Mouse (Mus musculus): ENCODE measurements around the gene Spns1. TPM values are rescaled to one million over a fixed set of nuclear protein-coding genes. Genes with fewer than 3 reads are reported as not detected.
"Not testable (repeated sequence)": the region's sequence is repeated elsewhere in the genome, so short reads cannot be mapped to it uniquely, and the experiment has no call there.

Gene Spns1
- polyA plus RNA-seq, 1 experiment from 2014 or later: 39.5 TPM

DNA sequence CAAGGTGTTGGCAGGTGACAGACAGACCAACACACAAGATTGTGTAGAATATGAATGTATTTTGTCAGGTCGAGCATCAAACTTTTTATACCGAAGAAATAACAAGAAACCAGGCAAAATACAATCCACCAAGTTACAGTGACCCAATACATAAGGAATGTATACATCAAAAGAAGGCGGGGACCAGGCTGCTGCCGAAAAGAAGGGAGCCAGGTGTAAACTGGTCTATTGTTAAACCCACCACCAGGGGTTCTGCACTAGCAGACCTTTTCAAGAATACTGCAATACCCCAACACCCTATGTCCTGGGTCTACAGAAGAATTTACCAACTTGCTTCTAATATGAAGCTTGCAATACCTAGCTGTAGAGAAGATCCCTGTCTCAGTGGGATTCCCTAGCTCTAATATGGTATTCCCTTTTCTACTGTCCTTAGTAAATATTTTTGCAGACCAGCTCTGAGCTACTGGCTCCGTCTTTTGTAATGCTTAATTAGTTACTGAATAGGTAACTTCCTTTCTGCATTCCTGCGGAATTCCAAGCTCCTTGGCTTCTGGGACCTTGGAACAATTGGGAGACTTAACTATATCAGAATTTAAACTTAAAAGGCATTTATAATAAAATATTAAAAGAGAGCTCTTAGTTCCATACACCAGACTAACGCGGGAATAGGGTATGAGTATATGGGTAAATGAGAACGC lies 51.5 kb downstream of the Spns1 start:
- H3K27me3 ChIP-seq (ENCODE audit: control insufficient read depth, insufficient read depth, low read length); H3K4me2 ChIP-seq (replicated peaks; ENCODE audit: low read depth, low read length); ATAC-seq (ENCODE audit: insufficient number of reproducible peaks, insufficient read depth, low FRiP score, low read depth); H3K9me3 ChIP-seq (ENCODE audit: control insufficient read depth, low read depth, low read length); H3K36me3 ChIP-seq (ENCODE audit: control insufficient read depth, insufficient read depth, low read length); H3K4me3 ChIP-seq (ENCODE audit: low read depth, low read length); H3K4me1 ChIP-seq (ENCODE audit: control insufficient read depth, insufficient read depth, low read length); H3K27ac ChIP-seq (ENCODE audit: low read length); H3K9ac ChIP-seq (replicated peaks; ENCODE audit: low read depth, low read length): not testable (repeated sequence)
- 21% methylated on average over 9 of the region's 9 CpGs for WGBS

DNA sequence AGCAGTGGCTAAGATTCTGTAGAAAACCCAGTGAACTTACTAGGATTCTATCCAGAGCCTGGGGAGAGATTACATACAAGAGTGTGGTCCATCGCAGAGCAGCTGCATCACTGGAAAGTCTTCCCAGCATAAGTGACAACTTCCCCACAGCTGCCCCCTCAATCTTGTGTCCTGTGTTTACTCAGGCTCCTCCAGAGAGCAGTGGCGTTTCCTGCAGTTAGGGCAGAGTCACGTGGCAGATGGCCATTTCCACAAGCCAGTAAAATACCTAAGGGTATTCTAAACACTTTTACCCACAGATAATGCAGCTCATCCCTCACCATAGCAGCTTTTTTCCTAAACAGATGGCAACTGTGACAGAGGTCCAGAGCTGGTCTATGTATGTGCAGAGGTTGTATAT lies 52.5 kb downstream of the Spns1 start:
- no peak for ATAC-seq (ENCODE audit: insufficient number of reproducible peaks, insufficient read depth, low FRiP score, low read depth)
- no peaks in the 10 kb centered on the region for H3K36me3 ChIP-seq (ENCODE audit: control insufficient read depth, insufficient read depth, low read length)
- H3K9me3 ChIP-seq (ENCODE audit: control insufficient read depth, low read depth, low read length): no peaks in the 10 kb centered on the region
- WGBS: 12% methylated on average over 3 of the region's 3 CpGs
- H3K4me1 ChIP-seq (ENCODE audit: control insufficient read depth, insufficient read depth, low read length): no peaks in the 10 kb centered on the region
- H3K4me2 ChIP-seq (replicated peaks; ENCODE audit: low read depth, low read length): no peak overlapping the region
- no peak overlapping the region for H3K27ac ChIP-seq (ENCODE audit: low read length)
- H3K4me3 ChIP-seq (ENCODE audit: low read depth, low read length): no peak overlapping the region
- no peaks in the 10 kb centered on the region for H3K27me3 ChIP-seq (ENCODE audit: control insufficient read depth, insufficient read depth, low read length)
- no peak overlapping the region for H3K9ac ChIP-seq (replicated peaks; ENCODE audit: low read depth, low read length)

DNA sequence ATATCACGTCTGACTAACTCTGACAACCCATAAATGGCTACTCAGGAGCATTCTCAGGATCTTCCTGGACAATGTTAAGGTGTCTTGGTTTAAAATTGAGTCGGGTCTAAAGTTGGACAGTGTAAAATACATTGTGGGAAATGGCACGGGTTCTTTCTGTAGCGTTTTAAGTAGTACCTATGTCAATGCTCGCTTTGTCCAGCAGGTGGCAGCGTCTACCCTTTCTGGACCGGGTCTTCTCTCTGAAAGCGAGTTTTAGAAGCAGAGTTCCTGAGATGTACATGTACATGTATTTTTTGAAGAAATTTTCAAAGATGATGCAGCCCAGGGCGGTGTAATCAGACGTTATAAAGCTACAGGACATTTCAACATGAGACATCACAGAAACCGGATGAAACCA lies 53.5 kb downstream of the Spns1 start:
- Histone ChIP-seq H3K27ac (ENCODE audit: low read length) (no peak overlapping the region), H3K4me2 (replicated peaks; ENCODE audit: low read depth, low read length) (no peak overlapping the region), H3K36me3 (ENCODE audit: control insufficient read depth, insufficient read depth, low read length) (no peaks in the 10 kb centered on the region), H3K9me3 (ENCODE audit: control insufficient read depth, low read depth, low read length) (no peaks in the 10 kb centered on the region), H3K4me3 (ENCODE audit: low read depth, low read length) (no peak overlapping the region), H3K4me1 (ENCODE audit: control insufficient read depth, insufficient read depth, low read length) (no peaks in the 10 kb centered on the region), H3K9ac (replicated peaks; ENCODE audit: low read depth, low read length) (no peak overlapping the region), H3K27me3 (ENCODE audit: control insufficient read depth, insufficient read depth, low read length) (no peaks in the 10 kb centered on the region)
- 6% methylated on average over 11 of the region's 11 CpGs for WGBS
- ATAC-seq (ENCODE audit: insufficient number of reproducible peaks, insufficient read depth, low FRiP score, low read depth): no peak

Small RNAs within 50 kb of the gene (microRNA-seq; reads per million reads assigned to microRNA genes)
- gene Mir7058: not detected

Other genes with a start within 250 kb of the Spns1 start
- gene Xpo6, start 176.9 kb downstream of the Spns1 start, polyA plus RNA-seq (2014; fragmentation: Nextera tagmentation; extraction: Ambion mirVana): 65.9 and 73.6 TPM in 2 replicates
- 32.8 and 33.6 TPM in 2 replicates for gene Sbk1, start 104.8 kb downstream of the Spns1 start, polyA plus RNA-seq (2014; fragmentation: Nextera tagmentation; extraction: Ambion mirVana)
- 0.78 and 1.2 TPM in 2 replicates for gene Lat, start 7.9 kb downstream of the Spns1 start, polyA plus RNA-seq (2014; fragmentation: Nextera tagmentation; extraction: Ambion mirVana)
- gene Nfatc2ip, start 19.3 kb upstream of the Spns1 start, polyA plus RNA-seq (2014; fragmentation: Nextera tagmentation; extraction: Ambion mirVana): 2.6 and 3.0 TPM in 2 replicates
- gene Cd19, start 37.4 kb upstream of the Spns1 start, polyA plus RNA-seq (2014; fragmentation: Nextera tagmentation; extraction: Ambion mirVana): not detected in 2 replicates
- gene Rabep2, start 51.3 kb upstream of the Spns1 start, polyA plus RNA-seq (2014; fragmentation: Nextera tagmentation; extraction: Ambion mirVana): 28.4 and 29.7 TPM in 2 replicates
- gene Atp2a1, start 85.7 kb upstream of the Spns1 start, polyA plus RNA-seq (2014; fragmentation: Nextera tagmentation; extraction: Ambion mirVana): 0.07 TPM in 1 of 2 replicates, not detected in the other
- gene Sh2b1, start 98.0 kb upstream of the Spns1 start, polyA plus RNA-seq (2014; fragmentation: Nextera tagmentation; extraction: Ambion mirVana): 39.4 and 42.2 TPM in 2 replicates
- 134 and 144 TPM in 2 replicates for gene Tufm, start 109.9 kb upstream of the Spns1 start, polyA plus RNA-seq (2014; fragmentation: Nextera tagmentation; extraction: Ambion mirVana)
- 45.6 and 52.1 TPM in 2 replicates for gene Atxn2l, start 126.0 kb upstream of the Spns1 start, polyA plus RNA-seq (2014; fragmentation: Nextera tagmentation; extraction: Ambion mirVana)
- 163 and 172 TPM in 2 replicates for gene Eif3c, start 189.0 kb upstream of the Spns1 start, polyA plus RNA-seq (2014; fragmentation: Nextera tagmentation; extraction: Ambion mirVana)
- gene Apobr, start 207.5 kb upstream of the Spns1 start, polyA plus RNA-seq (2014; fragmentation: Nextera tagmentation; extraction: Ambion mirVana): 0.20 and 0.43 TPM in 2 replicates
- 27.2 and 30.2 TPM in 2 replicates for gene Cln3, start 208.4 kb upstream of the Spns1 start, polyA plus RNA-seq (2014; fragmentation: Nextera tagmentation; extraction: Ambion mirVana)
- not detected in 2 replicates for gene Il27, start 217.5 kb upstream of the Spns1 start, polyA plus RNA-seq (2014; fragmentation: Nextera tagmentation; extraction: Ambion mirVana)